In genomic region chr14:31215157-31216002, GRCm38 (mm10) we compare ENCODE assay signal across 8 mouse cellular contexts. TPM values are rescaled to one million over a fixed set of nuclear protein-coding genes. Genes with fewer than 3 reads are reported as not detected.
DNase-seq lines count a peak whose midpoint lies in the region; ATAC-seq and TF ChIP-seq lines count a peak whose summit lies in the region.

No protein-coding gene starts in this region.

- 29% methylated on average over 15 of the region's 15 CpGs for whole genome bisulfite sequencing in heart, embryonic 11.5 days (ENCODE audit: insufficient replicate concordance)
- WGBS in kidney, embryonic 14.5 days, result 31% methylated on average over 15 of the region's 15 CpGs
- 29% methylated on average over 15 of the region's 15 CpGs for WGBS in liver, postnatal 0 days (ENCODE audit: insufficient replicate concordance)
- WGBS in neural tube, embryonic 12.5 days, result 38% methylated on average over 15 of the region's 15 CpGs

- H3K4me1 ChIP-seq in heart, embryonic 11.5 days (ENCODE audit: control insufficient read depth, insufficient read depth, low read length), result peaks cover 42% of the 10 kb centered on the region
- peaks cover 3% of the 10 kb centered on the region; the same call in 1 of the 2 replicates for H3K4me1 ChIP-seq in kidney, embryonic 14.5 days (ENCODE audit: control insufficient read depth, insufficient read depth, low read length)
- peaks cover 31% of the 10 kb centered on the region for H3K4me1 ChIP-seq in liver, postnatal 0 days (ENCODE audit: insufficient read depth)
- peaks cover 10% of the 10 kb centered on the region for H3K4me1 ChIP-seq in neural tube, embryonic 12.5 days

- H3K9me3 ChIP-seq in heart, embryonic 11.5 days (replicated peaks; ENCODE audit: control insufficient read depth, low read length), result no peaks in the 10 kb centered on the region
- H3K9me3 ChIP-seq in kidney, embryonic 14.5 days (ENCODE audit: control insufficient read depth, low read length), result no peaks in the 10 kb centered on the region
- no peaks in the 10 kb centered on the region for H3K9me3 ChIP-seq in liver, postnatal 0 days (ENCODE audit: low read length)
- H3K9me3 ChIP-seq in neural tube, embryonic 12.5 days, result no peaks in the 10 kb centered on the region

- H3K4me2 ChIP-seq in heart, embryonic 11.5 days, result peak overlapping the region; percentile 27; the same call in 1 of the 2 replicates
- H3K4me2 ChIP-seq in kidney, embryonic 14.5 days (replicated peaks; ENCODE audit: low read depth, low read length), result no peak overlapping the region
- peak overlapping the region; percentile 32 for H3K4me2 ChIP-seq in liver, postnatal 0 days (ENCODE audit: low read depth, low read length)
- H3K4me2 ChIP-seq in neural tube, embryonic 12.5 days (replicated peaks), result peak overlapping the region; percentile 22; the same call in 1 of the 2 replicates

- H3K36me3 ChIP-seq in heart, embryonic 11.5 days (ENCODE audit: control insufficient read depth, insufficient read depth, low read length), result peaks cover 2% of the 10 kb centered on the region; the same call in 1 of the 2 replicates
- H3K36me3 ChIP-seq in kidney, embryonic 14.5 days (ENCODE audit: control insufficient read depth, insufficient read depth, low read length), result no peaks in the 10 kb centered on the region
- no peaks in the 10 kb centered on the region for H3K36me3 ChIP-seq in liver, postnatal 0 days (replicated peaks; ENCODE audit: insufficient read depth, low read length)
- no peaks in the 10 kb centered on the region for H3K36me3 ChIP-seq in neural tube, embryonic 12.5 days

- no peak overlapping the region for H3K27ac ChIP-seq in heart, embryonic 11.5 days (ENCODE audit: low read depth, low read length)
- no peak overlapping the region for H3K27ac ChIP-seq in kidney, embryonic 14.5 days (ENCODE audit: low read depth, low read length)
- H3K27ac ChIP-seq in liver, postnatal 0 days (ENCODE audit: low read depth), result peak overlapping the region; percentile 66; the same call in 1 of the 2 replicates
- H3K27ac ChIP-seq in neural tube, embryonic 12.5 days, result no peak overlapping the region

- 0 out of 2 replicates have a peak overlapping the region, but pooled peaks have one; percentile 10 for H3K9ac ChIP-seq in heart, embryonic 11.5 days (ENCODE audit: low read depth, low read length)
- H3K9ac ChIP-seq in kidney, embryonic 14.5 days (ENCODE audit: low read depth, low read length), result peak overlapping the region; percentile 32
- H3K9ac ChIP-seq in liver, postnatal 0 days (replicated peaks), result 0 out of 2 replicates have a peak overlapping the region, but pooled peaks have one; percentile 34
- H3K9ac ChIP-seq in neural tube, embryonic 12.5 days, result no peak overlapping the region

- no peak for ATAC-seq in heart, embryonic 11.5 days (replicated peaks; ENCODE audit: insufficient number of reproducible peaks, low FRiP score, low TSS enrichment)
- peak; percentile 38; the same call in 1 of the 2 replicates for ATAC-seq in kidney, embryonic 14.5 days (ENCODE audit: low FRiP score, low TSS enrichment)
- ATAC-seq in liver, postnatal 0 days, result peak; percentile 55; the same call in 1 of the 2 replicates
- ATAC-seq in neural tube, embryonic 12.5 days (ENCODE audit: low FRiP score, low read depth), result peak; percentile 80

- peak; percentile 73 for DNase-seq in CD4-positive helper T cell, adult 2 months (ENCODE audit: low read depth, low spot score)
- peak; percentile 67 for DNase-seq in adrenal gland, adult 2 months
- DNase-seq in embryo, embryonic 11 days, result peak; percentile 80
- DNase-seq in liver, postnatal 0 days, result peak; percentile 74
- peak; percentile 67 to 68 for DNase-seq in thymus, postnatal 36 days

- TF ChIP-seq EP300 in liver, postnatal 0 days (IDR thresholded peaks at IDR 0.05; ENCODE audit: low read depth), result no peak

- H3K4me3 ChIP-seq in heart, embryonic 11.5 days (ENCODE audit: low read depth, low read length), result no peak overlapping the region
- no peak overlapping the region for H3K4me3 ChIP-seq in kidney, embryonic 14.5 days (ENCODE audit: low read length)
- no peak overlapping the region for H3K4me3 ChIP-seq in liver, postnatal 0 days (ENCODE audit: low read depth, low read length)
- H3K4me3 ChIP-seq in neural tube, embryonic 12.5 days, result no peak overlapping the region

- H3K27me3 ChIP-seq in heart, embryonic 11.5 days (ENCODE audit: control insufficient read depth, insufficient read depth, low read length), result 0 out of 2 replicates have a peak, but pooled peaks cover 2% of the 10 kb centered on the region
- H3K27me3 ChIP-seq in kidney, embryonic 14.5 days (ENCODE audit: control insufficient read depth, insufficient read depth, low read length), result no peaks in the 10 kb centered on the region
- H3K27me3 ChIP-seq in liver, postnatal 0 days (ENCODE audit: insufficient read depth, low read length), result no peaks in the 10 kb centered on the region
- no peaks in the 10 kb centered on the region for H3K27me3 ChIP-seq in neural tube, embryonic 12.5 days (replicated peaks)

- TF ChIP-seq CTCF in liver, postnatal 0 days (IDR thresholded peaks at IDR 0.05; ENCODE audit: low read depth), result peak; percentile 95

RNA-seq across cellular contexts. Expression of gene Nisch, which starts 1.4 kb away (rescaled TPM):
- 100 to 1,000 TPM; 249 to 309 TPM for total RNA-seq in adrenal gland, adult 2 months (2021)
- polyA plus RNA-seq in adrenal gland, adult 2 months (2012; rRNA removed), result 412 and 462 TPM in 2 replicates
- 286 and 325 TPM in 2 replicates for polyA plus RNA-seq in heart, embryonic 11.5 days (2014; fragmentation: Nextera tagmentation; extraction: Ambion mirVana)
- 259 and 375 TPM in 2 replicates for polyA plus RNA-seq in kidney, embryonic 14.5 days (2014; fragmentation: Nextera tagmentation; extraction: Ambion mirVana)
- polyA plus RNA-seq in liver, postnatal 0 days (2015; fragmentation: Nextera tagmentation; extraction: Ambion mirVana), result 51.1 and 65.0 TPM in 2 replicates
- 419 and 436 TPM in 2 replicates for polyA plus RNA-seq in neural tube, embryonic 12.5 days (2016; fragmentation: Nextera tagmentation; extraction: Ambion mirVana)

RNA-seq across cellular contexts. Expression of gene Sema3g, which starts 2.3 kb away (rescaled TPM):
- total RNA-seq in adrenal gland, adult 2 months (2021), result 10 to 100 TPM in 1 of 2 experiments, 1 to 10 TPM in 1; 5.2 to 11.2 TPM
- 8.7 and 10.9 TPM in 2 replicates for polyA plus RNA-seq in adrenal gland, adult 2 months (2012; rRNA removed)
- 0.03 and 0.08 TPM in 2 replicates for polyA plus RNA-seq in heart, embryonic 11.5 days (2014; fragmentation: Nextera tagmentation; extraction: Ambion mirVana)
- 0.56 and 0.64 TPM in 2 replicates for polyA plus RNA-seq in kidney, embryonic 14.5 days (2014; fragmentation: Nextera tagmentation; extraction: Ambion mirVana)
- polyA plus RNA-seq in liver, postnatal 0 days (2015; fragmentation: Nextera tagmentation; extraction: Ambion mirVana), result 0.04 and 0.06 TPM in 2 replicates
- 1.6 and 1.9 TPM in 2 replicates for polyA plus RNA-seq in neural tube, embryonic 12.5 days (2016; fragmentation: Nextera tagmentation; extraction: Ambion mirVana)

RNA-seq across cellular contexts. Expression of gene Tnnc1, which starts 7.3 kb away (rescaled TPM):
- total RNA-seq in adrenal gland, adult 2 months (2021), result 1 to 10 TPM; 1.3 to 1.7 TPM
- 0.36 TPM in 1 of 2 replicates, not detected in the other for polyA plus RNA-seq in adrenal gland, adult 2 months (2012; rRNA removed)
- polyA plus RNA-seq in heart, embryonic 11.5 days (2014; fragmentation: Nextera tagmentation; extraction: Ambion mirVana), result 3,123 and 3,177 TPM in 2 replicates
- polyA plus RNA-seq in kidney, embryonic 14.5 days (2014; fragmentation: Nextera tagmentation; extraction: Ambion mirVana), result 3.0 and 3.9 TPM in 2 replicates
- 3.9 and 8.4 TPM in 2 replicates for polyA plus RNA-seq in liver, postnatal 0 days (2015; fragmentation: Nextera tagmentation; extraction: Ambion mirVana)
- 44.2 and 62.0 TPM in 2 replicates for polyA plus RNA-seq in neural tube, embryonic 12.5 days (2016; fragmentation: Nextera tagmentation; extraction: Ambion mirVana)

RNA-seq across cellular contexts. Expression of gene Phf7, which starts 35.7 kb away (rescaled TPM):
- total RNA-seq in adrenal gland, adult 2 months (2021), result 1 to 10 TPM; 6.1 to 7.3 TPM
- polyA plus RNA-seq in adrenal gland, adult 2 months (2012; rRNA removed), result 4.6 and 4.8 TPM in 2 replicates
- polyA plus RNA-seq in heart, embryonic 11.5 days (2014; fragmentation: Nextera tagmentation; extraction: Ambion mirVana), result 7.4 and 8.7 TPM in 2 replicates
- 12.4 and 14.7 TPM in 2 replicates for polyA plus RNA-seq in kidney, embryonic 14.5 days (2014; fragmentation: Nextera tagmentation; extraction: Ambion mirVana)
- polyA plus RNA-seq in liver, postnatal 0 days (2015; fragmentation: Nextera tagmentation; extraction: Ambion mirVana), result 7.3 and 8.3 TPM in 2 replicates
- polyA plus RNA-seq in neural tube, embryonic 12.5 days (2016; fragmentation: Nextera tagmentation; extraction: Ambion mirVana), result 12.4 and 13.9 TPM in 2 replicates

RNA-seq across cellular contexts. Expression of gene Bap1, which starts 35.9 kb away (rescaled TPM):
- total RNA-seq in adrenal gland, adult 2 months (2021), result 10 to 100 TPM; 59.5 to 60.5 TPM
- polyA plus RNA-seq in adrenal gland, adult 2 months (2012; rRNA removed), result 63.2 and 72.0 TPM in 2 replicates
- 52.5 and 57.8 TPM in 2 replicates for polyA plus RNA-seq in heart, embryonic 11.5 days (2014; fragmentation: Nextera tagmentation; extraction: Ambion mirVana)
- 60.0 and 90.3 TPM in 2 replicates for polyA plus RNA-seq in kidney, embryonic 14.5 days (2014; fragmentation: Nextera tagmentation; extraction: Ambion mirVana)
- polyA plus RNA-seq in liver, postnatal 0 days (2015; fragmentation: Nextera tagmentation; extraction: Ambion mirVana), result 16.3 and 19.8 TPM in 2 replicates
- polyA plus RNA-seq in neural tube, embryonic 12.5 days (2016; fragmentation: Nextera tagmentation; extraction: Ambion mirVana), result 108 and 121 TPM in 2 replicates

Comparison
In these comparisons a context has a peak if more than half of its experiments do, and no peak if none do; other contexts are left out.
1. RNA of gene Tnnc1, which starts 7.3 kb away (polyA plus RNA-seq): 3,123 to 3,177 TPM in heart, embryonic 11.5 days; 44.2 to 62.0 TPM in neural tube, embryonic 12.5 days, 3.9 to 8.4 TPM in liver, postnatal 0 days, 3.0 to 3.9 TPM in kidney, embryonic 14.5 days and 0.36 TPM in adrenal gland, adult 2 months; every median in the first group is over 10 times any median in the second.
2. Peak in every context shown above with its lines, with median percentiles within 50 percentile points of each other: DNase-seq.